Mouse (Mus musculus) ES-Bruce4 (cell line): ENCODE measurements around the gene Fam168a. TPM values are rescaled to one million over a fixed set of nuclear protein-coding genes. Genes with fewer than 3 reads are reported as not detected.

ENCODE experiments used
- H3K27ac ChIP-seq: 2 replicates; pipeline ENCODE4 v1.5.1; 2012; ENCODE audit warnings: low read length, inconsistent platforms; ENCODE audit not compliant: insufficient read depth
- H3K27me3 ChIP-seq: 2 replicates; pipeline ENCODE4 v1.6.1; 2012; ENCODE audit warnings: mild to moderate bottlenecking, low read length, inconsistent platforms; ENCODE audit not compliant: control insufficient read depth, poor library complexity, insufficient read depth, severe bottlenecking
- H3K36me3 ChIP-seq: 2 replicates; pipeline ENCODE4 v1.6.1; 2012; ENCODE audit warnings: inconsistent platforms, mild to moderate bottlenecking, low read length, moderate library complexity; ENCODE audit not compliant: control insufficient read depth, poor library complexity, insufficient read depth, severe bottlenecking
- H3K4me1 ChIP-seq: one replicate; pipeline ENCODE4 v1.8.1; 2011; ENCODE audit warnings: low read length; ENCODE audit not compliant: control insufficient read depth, insufficient read depth
- H3K4me3 ChIP-seq: 2 replicates; pipeline ENCODE4 v1.5.1; 2011; ENCODE audit warnings: low read depth, mild to moderate bottlenecking, low read length
- H3K9ac ChIP-seq: 2 replicates; pipeline ENCODE4 v1.6.1; 2012; ENCODE audit warnings: low read depth, mild to moderate bottlenecking, inconsistent platforms; ENCODE audit not compliant: poor library complexity, severe bottlenecking
- H3K9me3 ChIP-seq: replicated peaks from 2 replicates; pipeline ENCODE4 v1.6.1; 2012; ENCODE audit warnings: mild to moderate bottlenecking, low read length, inconsistent platforms; ENCODE audit not compliant: control insufficient read depth, poor library complexity, insufficient read depth, severe bottlenecking
- CTCF ChIP-seq: IDR thresholded peaks from one replicate; pipeline ENCODE4 v1.8.1; 2011; ENCODE audit warnings: low read depth, low read length
- EP300 ChIP-seq: IDR thresholded peaks from 2 replicates; pipeline ENCODE4 v1.6.1; 2011; ENCODE audit warnings: low read depth, low read length; ENCODE audit not compliant: insufficient read depth
- POLR2A ChIP-seq: IDR thresholded peaks from one replicate; pipeline ENCODE4 v1.8.1; 2011; ENCODE audit warnings: low read length; ENCODE audit not compliant: insufficient read depth
- polyA plus RNA-seq: library from polyadenylated mRNA; stranded (reverse); fragments of >200 nt; gene quantifications from 2 replicates; pipeline ENCODE4 v1.2.4, GENCODE M21; 2011; ENCODE audit warnings: low read depth; ENCODE audit not compliant: missing spikeins, insufficient read depth, insufficient read length

The Fam168a gene
- polyA plus RNA-seq, 1 experiment, result 27.4 TPM

- Histone ChIP-seq H3K9me3 (no peaks in the 10 kb centered on the region), H3K36me3 (no peaks in the 10 kb centered on the region), H3K9ac (no peak overlapping the region), H3K27ac (no peak overlapping the region), H3K4me3 (no peak overlapping the region), H3K27me3 (no peaks in the 10 kb centered on the region), H3K4me1 (no peaks in the 10 kb centered on the region)
- TF ChIP-seq POLR2A, result no peak
- TF ChIP-seq EP300, result no peak
Measured at GRCm38 (mm10) chr7:100780192-100780591, 73.8 kb downstream of the Fam168a start.

GRCm38 (mm10) chr7:100784650-100785049, 78.2 kb downstream of the Fam168a start:
- H3K4me3 ChIP-seq, result no peak overlapping the region

GRCm38 (mm10) chr7:100785426-100785825, 79.0 kb downstream of the Fam168a start:
- no peaks in the 10 kb centered on the region for H3K27me3 ChIP-seq
- H3K36me3 ChIP-seq, result no peaks in the 10 kb centered on the region
- no peaks in the 10 kb centered on the region for H3K9me3 ChIP-seq
- no peaks in the 10 kb centered on the region for H3K4me1 ChIP-seq
- H3K27ac ChIP-seq, result no peak overlapping the region
- TF ChIP-seq CTCF (no peak), POLR2A (no peak)
- no peak overlapping the region for H3K9ac ChIP-seq
- no peak overlapping the region for H3K4me3 ChIP-seq

More at GRCm38 (mm10) chr7:100784650-100785049, 78.2 kb downstream of the Fam168a start:
- Histone ChIP-seq H3K36me3 (no peaks in the 10 kb centered on the region), H3K27ac (no peak overlapping the region), H3K27me3 (no peaks in the 10 kb centered on the region), H3K9me3 (no peaks in the 10 kb centered on the region), H3K9ac (no peak overlapping the region), H3K4me1 (no peaks in the 10 kb centered on the region)
- TF ChIP-seq POLR2A (no peak), CTCF (no peak), EP300 (no peak)

GRCm38 (mm10) chr7:100786078-100786477, 79.6 kb downstream of the Fam168a start:
- H3K36me3 ChIP-seq, result no peaks in the 10 kb centered on the region
- no peaks in the 10 kb centered on the region for H3K9me3 ChIP-seq
- no peak overlapping the region for H3K27ac ChIP-seq
- H3K9ac ChIP-seq, result no peak overlapping the region
- no peaks in the 10 kb centered on the region for H3K27me3 ChIP-seq
- no peaks in the 10 kb centered on the region for H3K4me1 ChIP-seq
- H3K4me3 ChIP-seq, result no peak overlapping the region
- TF ChIP-seq EP300 (no peak), POLR2A (no peak), CTCF (no peak)

- Histone ChIP-seq H3K27me3 (no peaks in the 10 kb centered on the region), H3K9ac (no peak overlapping the region), H3K4me1 (no peaks in the 10 kb centered on the region), H3K27ac (no peak overlapping the region), H3K4me3 (no peak overlapping the region), H3K9me3 (no peaks in the 10 kb centered on the region), H3K36me3 (no peaks in the 10 kb centered on the region)
- TF ChIP-seq POLR2A (no peak), CTCF (no peak), EP300 (no peak)
Measured at GRCm38 (mm10) chr7:100788291-100788690, 81.9 kb downstream of the Fam168a start.

- no peaks in the 10 kb centered on the region for H3K36me3 ChIP-seq
- no peak overlapping the region for H3K9ac ChIP-seq
- no peaks in the 10 kb centered on the region for H3K4me1 ChIP-seq
- TF ChIP-seq CTCF (no peak), EP300 (no peak), POLR2A (no peak)
- no peak overlapping the region for H3K27ac ChIP-seq
- no peak overlapping the region for H3K4me3 ChIP-seq
- H3K27me3 ChIP-seq, result no peaks in the 10 kb centered on the region
- no peaks in the 10 kb centered on the region for H3K9me3 ChIP-seq
Measured at GRCm38 (mm10) chr7:100798810-100799209, 92.4 kb downstream of the Fam168a start.
